Mouse (Mus musculus): ENCODE data around the gene Ppp4r1.

GRCm38 (mm10) chr17:65737175-65737574 lies 45.2 kb upstream of the Ppp4r1 start:
- TF ChIP-seq POLR2A (IDR thresholded peaks at IDR 0.05; ENCODE audit: borderline replicate concordance, extremely low read depth, low read depth, low read length): no peak
- TF ChIP-seq CTCF (IDR thresholded peaks at IDR 0.05; ENCODE audit: insufficient read depth, low read length): no peak

Measured in lung, adult 2 months (tissue).